In the genomic region with DNA sequence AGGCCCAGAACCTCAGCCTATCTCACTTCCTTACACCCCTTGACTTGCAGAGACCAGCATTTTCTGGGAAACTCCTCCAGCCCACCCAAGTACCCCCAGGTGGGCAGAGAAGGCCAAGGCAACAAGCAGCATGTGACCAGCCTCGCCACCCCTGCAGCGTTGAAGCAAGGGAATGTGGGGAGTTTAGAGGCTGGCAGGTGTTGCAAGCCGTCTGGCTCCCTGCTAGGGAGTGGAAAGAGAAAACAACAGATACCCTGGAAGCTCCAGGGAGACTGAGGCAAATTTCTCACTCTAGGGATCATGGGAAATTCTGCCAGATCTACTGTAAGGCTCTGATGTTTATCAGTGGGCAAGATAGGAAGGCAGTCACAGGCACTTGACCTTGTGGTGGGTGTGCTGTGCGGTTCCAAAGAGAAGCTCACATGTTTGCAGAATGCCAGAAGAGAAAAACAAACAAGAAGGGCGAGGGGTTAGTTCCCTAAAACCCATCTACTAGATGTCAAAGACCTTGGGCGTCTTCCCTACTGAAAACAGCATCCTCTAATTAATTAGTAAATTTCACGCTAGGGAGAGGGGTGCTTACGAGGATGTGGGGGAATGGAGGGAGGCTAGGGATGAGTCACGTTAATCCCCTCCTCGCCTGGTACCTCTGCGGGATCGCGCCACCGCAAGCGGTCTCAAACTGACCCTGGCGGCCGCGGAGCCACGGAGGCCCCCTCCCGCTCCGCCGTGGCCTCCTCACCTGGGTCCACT, we compare ENCODE assay signal across 8 mouse cellular contexts. TPM values are rescaled to one million over a fixed set of nuclear protein-coding genes. Genes with fewer than 3 reads are reported as not detected.
A peak's percentile ranks its signal among the peaks of the same experiment; 100 is the strongest.
DNase-seq lines count a peak whose midpoint lies in the region; ATAC-seq and TF ChIP-seq lines count a peak whose summit lies in the region.

No protein-coding gene starts in this region.

- no peak for DNase-seq in lung, embryonic 14.5 days
- no peak for DNase-seq in lung, adult 18-20 months
- DNase-seq in forebrain, embryonic 11.5 days (ENCODE audit: low spot score): no peak
- no peak for DNase-seq in midbrain, postnatal 0 days (ENCODE audit: low spot score)
- DNase-seq in thymus, postnatal 36 days: no peak
- DNase-seq in adrenal gland, postnatal 14 days: no peak
- no peak for DNase-seq in gastrocnemius, adult 18-20 months (ENCODE audit: low spot score)

- H3K4me3 ChIP-seq in lung, embryonic 14.5 days (ENCODE audit: low read depth, low read length): peak overlapping the region; percentile 56
- peak overlapping the region; percentile 62 for H3K4me3 ChIP-seq in forebrain, embryonic 11.5 days (ENCODE audit: low read depth, low read length)
- H3K4me3 ChIP-seq in midbrain, postnatal 0 days (ENCODE audit: low read depth, low read length): peak overlapping the region; percentile 84

- peaks cover 32% of the 10 kb centered on the region for H3K27me3 ChIP-seq in lung, embryonic 14.5 days (ENCODE audit: insufficient read depth, low read length)
- H3K27me3 ChIP-seq in forebrain, embryonic 11.5 days (ENCODE audit: control insufficient read depth, insufficient read depth, low read length): peaks cover 8% of the 10 kb centered on the region; the same call in 1 of the 2 replicates
- no peaks in the 10 kb centered on the region for H3K27me3 ChIP-seq in midbrain, postnatal 0 days (ENCODE audit: insufficient read depth, low read length)

- no peaks in the 10 kb centered on the region for H3K9me3 ChIP-seq in lung, embryonic 14.5 days (ENCODE audit: low read depth, low read length)
- H3K9me3 ChIP-seq in forebrain, embryonic 11.5 days (ENCODE audit: control insufficient read depth, low read length): no peaks in the 10 kb centered on the region
- no peaks in the 10 kb centered on the region for H3K9me3 ChIP-seq in midbrain, postnatal 0 days (ENCODE audit: low read length)

- 2% methylated on average over 22 of the region's 22 CpGs for WGBS in lung, embryonic 14.5 days
- 3% methylated on average over 19 of the region's 22 CpGs for WGBS in forebrain, embryonic 11.5 days
- WGBS in midbrain, postnatal 0 days: 3% methylated on average over 22 of the region's 22 CpGs

- no peaks in the 10 kb centered on the region for H3K36me3 ChIP-seq in lung, embryonic 14.5 days (ENCODE audit: insufficient read depth)
- no peaks in the 10 kb centered on the region for H3K36me3 ChIP-seq in forebrain, embryonic 11.5 days (ENCODE audit: control insufficient read depth, insufficient read depth, low read length)
- H3K36me3 ChIP-seq in midbrain, postnatal 0 days (ENCODE audit: insufficient read depth, low read length): 0 out of 2 replicates have a peak, but pooled peaks cover 3% of the 10 kb centered on the region

- no peak for TF ChIP-seq CTCF in lung, embryonic 14.5 days (IDR thresholded peaks at IDR 0.05; ENCODE audit: low read depth)
- TF ChIP-seq CTCF in midbrain, postnatal 0 days (IDR thresholded peaks at IDR 0.05): no peak

- H3K4me2 ChIP-seq in lung, embryonic 14.5 days: peak overlapping the region; percentile 99
- peak overlapping the region; percentile 95 for H3K4me2 ChIP-seq in forebrain, embryonic 11.5 days (ENCODE audit: low read depth, low read length, severe bottlenecking)
- H3K4me2 ChIP-seq in midbrain, postnatal 0 days (ENCODE audit: low read depth, low read length, poor library complexity, severe bottlenecking): peak overlapping the region; percentile 61

- no peak overlapping the region for H3K27ac ChIP-seq in lung, embryonic 14.5 days (ENCODE audit: low read depth)
- no peak overlapping the region for H3K27ac ChIP-seq in forebrain, embryonic 11.5 days (ENCODE audit: low read depth, low read length)
- peak overlapping the region; percentile 88 for H3K27ac ChIP-seq in midbrain, postnatal 0 days (ENCODE audit: low read depth, low read length)

- ATAC-seq in lung, embryonic 14.5 days (ENCODE audit: insufficient read depth): no peak; the same call in 1 of the 2 replicates
- ATAC-seq in forebrain, embryonic 11.5 days (replicated peaks; ENCODE audit: low FRiP score): peak; percentile 0; the same call in 1 of the 2 replicates
- ATAC-seq in inflammation-experienced regulatory T-cells, adult 6 months: peak; percentile 46
- peak; percentile 4; the same call in 1 of the 2 replicates for ATAC-seq in midbrain, postnatal 0 days (ENCODE audit: low FRiP score)

- peak overlapping the region; percentile 56 for H3K9ac ChIP-seq in lung, embryonic 14.5 days
- peak overlapping the region; percentile 71 for H3K9ac ChIP-seq in forebrain, embryonic 11.5 days (ENCODE audit: low read length)
- peak overlapping the region; percentile 86 for H3K9ac ChIP-seq in midbrain, postnatal 0 days (replicated peaks; ENCODE audit: low read length, poor library complexity, severe bottlenecking)

- no peaks in the 10 kb centered on the region for H3K4me1 ChIP-seq in lung, embryonic 14.5 days (ENCODE audit: insufficient read depth)
- peaks cover 2% of the 10 kb centered on the region; the same call in 1 of the 2 replicates for H3K4me1 ChIP-seq in forebrain, embryonic 11.5 days (replicated peaks; ENCODE audit: control insufficient read depth, insufficient read depth, low read length)
- peaks cover 18% of the 10 kb centered on the region; the same call in 1 of the 2 replicates for H3K4me1 ChIP-seq in midbrain, postnatal 0 days (ENCODE audit: insufficient read depth, low read length)

RNA-seq across cellular contexts. Expression of a gene that starts 0.8 kb away (rescaled TPM):
- 0.36 and 0.65 TPM in 2 replicates for polyA plus RNA-seq in lung, embryonic 14.5 days (2014; fragmentation: Nextera tagmentation; extraction: Ambion mirVana)
- 2.4 and 3.6 TPM in 2 replicates for polyA plus RNA-seq in forebrain, embryonic 11.5 days (2014; fragmentation: Nextera tagmentation; extraction: Ambion mirVana)
- not detected for polyA plus RNA-seq in inflammation-experienced regulatory T-cells, adult 6 months (2017; shearing (Covaris generic))
- 64.2 and 66.1 TPM in 2 replicates for total RNA-seq in midbrain, postnatal 0 days (2014; rRNA removed)
- polyA plus RNA-seq in midbrain, postnatal 0 days (2015; fragmentation: Nextera tagmentation; extraction: Ambion mirVana): 21.9 and 23.4 TPM in 2 replicates
- 7.7 and 9.2 TPM in 2 replicates for total RNA-seq in adrenal gland, postnatal 14 days (2021)
- 10 to 100 TPM; 30.7 to 33.2 TPM for total RNA-seq in gastrocnemius, adult 18-20 months (2021)

RNA-seq across cellular contexts. Expression of a gene that starts 36.8 kb away (rescaled TPM):
- polyA plus RNA-seq in lung, embryonic 14.5 days (2014; fragmentation: Nextera tagmentation; extraction: Ambion mirVana): not detected in 2 replicates
- not detected in 2 replicates for polyA plus RNA-seq in forebrain, embryonic 11.5 days (2014; fragmentation: Nextera tagmentation; extraction: Ambion mirVana)
- polyA plus RNA-seq in inflammation-experienced regulatory T-cells, adult 6 months (2017; shearing (Covaris generic)): not detected
- 0.44 and 0.90 TPM in 2 replicates for total RNA-seq in midbrain, postnatal 0 days (2014; rRNA removed)
- 0.15 and 0.20 TPM in 2 replicates for polyA plus RNA-seq in midbrain, postnatal 0 days (2015; fragmentation: Nextera tagmentation; extraction: Ambion mirVana)
- not detected in 2 replicates for total RNA-seq in adrenal gland, postnatal 14 days (2021)
- total RNA-seq in gastrocnemius, adult 18-20 months (2021): not detected

RNA-seq across cellular contexts. Expression of a gene that starts 59.2 kb away (rescaled TPM):
- 0.86 and 0.88 TPM in 2 replicates for polyA plus RNA-seq in lung, embryonic 14.5 days (2014; fragmentation: Nextera tagmentation; extraction: Ambion mirVana)
- polyA plus RNA-seq in forebrain, embryonic 11.5 days (2014; fragmentation: Nextera tagmentation; extraction: Ambion mirVana): 0.44 and 0.83 TPM in 2 replicates
- 100 to 1,000 TPM in 1 of 3 experiments, 10 to 100 TPM in 2; 81.9 to 119 (median 91.2) TPM for polyA plus RNA-seq in inflammation-experienced regulatory T-cells, adult 6 months (2017; shearing (Covaris generic))
- total RNA-seq in midbrain, postnatal 0 days (2014; rRNA removed): 0.61 TPM in 1 of 2 replicates, not detected in the other
- 0.93 and 1.4 TPM in 2 replicates for polyA plus RNA-seq in midbrain, postnatal 0 days (2015; fragmentation: Nextera tagmentation; extraction: Ambion mirVana)
- 2.1 and 3.0 TPM in 2 replicates for total RNA-seq in adrenal gland, postnatal 14 days (2021)
- 1 to 10 TPM in 1 of 2 experiments, under 1 TPM in 1; 0.74 to 1.2 TPM for total RNA-seq in gastrocnemius, adult 18-20 months (2021)

Comparison
In these comparisons a context has a peak if more than half of its experiments do, and no peak if none do; other contexts are left out.
1. RNA of a gene that starts 59.2 kb away (polyA plus RNA-seq): 81.9 to 119 TPM in inflammation-experienced regulatory T-cells, adult 6 months; 0.93 to 1.4 TPM in midbrain, postnatal 0 days, 0.86 to 0.88 TPM in lung, embryonic 14.5 days and 0.44 to 0.83 TPM in forebrain, embryonic 11.5 days; every median in the first group is over 10 times any median in the second.
2. Peak in every context shown above with its lines, with median percentiles within 50 percentile points of each other: H3K4me2 ChIP-seq, H3K4me3 ChIP-seq and H3K9ac ChIP-seq.